Mouse (Mus musculus) liver, embryonic 14.5 days (tissue): ENCODE results near the gene Ppp1r13l. TPM values are rescaled to one million over a fixed set of nuclear protein-coding genes. Genes with fewer than 3 reads are reported as not detected.

Experiments used
- ATAC-seq: fragments of 200-750 bp; cut with Nextera tagmentation; 2 replicates; pipeline ENCODE4 v1.8.0; 2017; ENCODE audit warnings: moderate number of reproducible peaks, mild to moderate bottlenecking, moderate library complexity; ENCODE audit not compliant: insufficient read depth
- DNase-seq, 3 experiments: peaks; one replicate each; pipeline ENCODE4 v3.0.0-alpha.2; 2012 to 2013; ENCODE audit warnings: low read depth in 3 of 3, low spot score in 3 of 3
- H3K27ac ChIP-seq: fragments of 300-500 bp; sonication (generic); 2 replicates; pipeline ENCODE4 v1.5.1; 2014; ENCODE audit warnings: moderate library complexity, mild to moderate bottlenecking, control low read depth, inconsistent platforms
- H3K27me3 ChIP-seq: fragments of 300-500 bp; sonication (generic); 2 replicates; pipeline ENCODE4 v1.6.1; 2014; ENCODE audit warnings: mild to moderate bottlenecking, low read length, moderate library complexity; ENCODE audit not compliant: control insufficient read depth, insufficient read depth
- H3K36me3 ChIP-seq: fragments of 300-500 bp; sonication (generic); replicated peaks from 2 replicates; pipeline ENCODE4 v1.6.1; 2014; ENCODE audit warnings: low read depth; ENCODE audit not compliant: control insufficient read depth, insufficient read depth
- H3K4me1 ChIP-seq, 2 experiments: fragments of 200-500 bp in 1 of 2; fragments of 300-500 bp in 1 of 2; sonication (generic) in 1 of 2; replicated peaks; 2 replicates each; pipeline ENCODE4 v1.6.1; 2012 to 2014; ENCODE audit warnings: antibody characterized with exemption in 1 of 2, inconsistent platforms in 1 of 2, low read length in 1 of 2; ENCODE audit not compliant: control insufficient read depth in 2 of 2, insufficient read depth in 2 of 2
- H3K4me2 ChIP-seq: fragments of 300-500 bp; sonication (generic); 2 replicates; pipeline ENCODE4 v1.6.1; 2014; ENCODE audit warnings: low read depth, mild to moderate bottlenecking, control low read depth, moderate library complexity
- H3K4me3 ChIP-seq, 2 experiments: fragments of 200-500 bp in 1 of 2; fragments of 300-500 bp in 1 of 2; sonication (generic) in 1 of 2; 2 replicates each; pipeline ENCODE4 v1.5.1; 2012 to 2014; ENCODE audit warnings: low read depth in 2 of 2, low read length in 2 of 2, mild to moderate bottlenecking in 2 of 2, control low read depth in 1 of 2, inconsistent platforms in 1 of 2, moderate library complexity in 1 of 2; ENCODE audit not compliant: insufficient read depth in 1 of 2
- H3K9ac ChIP-seq: fragments of 300-500 bp; sonication (generic); replicated peaks from 2 replicates; pipeline ENCODE4 v1.6.1; 2014; ENCODE audit warnings: mild to moderate bottlenecking, control low read depth, moderate library complexity
- H3K9me3 ChIP-seq: fragments of 300-500 bp; sonication (generic); 2 replicates; pipeline ENCODE4 v1.6.1; 2016; ENCODE audit warnings: low read length, mixed read lengths; ENCODE audit not compliant: control insufficient read depth
- CTCF ChIP-seq: IDR thresholded peaks from 2 replicates; pipeline ENCODE4 v1.5.1; 2016; ENCODE audit warnings: antibody characterized with exemption, low read depth, control low read depth
- EP300 ChIP-seq: IDR thresholded peaks from 2 replicates; pipeline ENCODE4 v1.6.1; 2016; ENCODE audit warnings: antibody characterized with exemption, low read depth
- WGBS: fragments of 180-500 bp; shearing (Covaris S2); extraction: QIAGEN DNeasy Blood & Tissue Kit; methylation state at CpG from one replicate; pipeline ENCODE4 v1.1.7; 2014; ENCODE audit not compliant: insufficient replicate concordance; 5-methylcytosine and 5-hydroxymethylcytosine counted together
- microRNA counts: library from miRNA; unstranded; fragments of <30 nt; microRNA quantifications from one replicate; lab custom pipeline; 2016
- microRNA-seq: library from miRNA; unstranded; fragments of <30 nt; microRNA quantifications from one replicate; pipeline ENCODE4, GENCODE M21; 2016
- polyA plus RNA-seq, 2 experiments: library from polyadenylated mRNA; depleted of rRNA in 1 of 2; stranded (reverse) in 1 of 2; unstranded in 1 of 2; fragments of >200 nt; fragmentation: Nextera tagmentation in 1 of 2; extraction: Ambion mirVana in 1 of 2; gene quantifications; 2 replicates each; pipeline versions ENCODE4 v1.2.1 to v1.2.3; 2012 to 2014

Ppp1r13l gene
- polyA plus RNA-seq, 2 experiments = 0.65 to 2.3 TPM

- TF ChIP-seq EP300 (no peak), CTCF (no peak)
- Histone ChIP-seq H3K4me3 (no peak overlapping the region), H3K27ac (no peak overlapping the region), H3K36me3 (no peaks in the 10 kb centered on the region), H3K9me3 (no peaks in the 10 kb centered on the region), H3K9ac (no peak overlapping the region), H3K27me3 (peaks cover 17% of the 10 kb centered on the region), H3K4me1 (peaks cover 0 to 7% of the 10 kb centered on the region in 2 experiments; a peak in 3 of 4 replicates), H3K4me2 (no peak overlapping the region)
- DNase-seq = no peak
- WGBS = 51% methylated on average over 4 of the region's 4 CpGs
- no peak for ATAC-seq
These were observed 64.5 kb downstream of the Ppp1r13l start for GRCm38 (mm10) chr7:19424051-19424450.

DNA sequence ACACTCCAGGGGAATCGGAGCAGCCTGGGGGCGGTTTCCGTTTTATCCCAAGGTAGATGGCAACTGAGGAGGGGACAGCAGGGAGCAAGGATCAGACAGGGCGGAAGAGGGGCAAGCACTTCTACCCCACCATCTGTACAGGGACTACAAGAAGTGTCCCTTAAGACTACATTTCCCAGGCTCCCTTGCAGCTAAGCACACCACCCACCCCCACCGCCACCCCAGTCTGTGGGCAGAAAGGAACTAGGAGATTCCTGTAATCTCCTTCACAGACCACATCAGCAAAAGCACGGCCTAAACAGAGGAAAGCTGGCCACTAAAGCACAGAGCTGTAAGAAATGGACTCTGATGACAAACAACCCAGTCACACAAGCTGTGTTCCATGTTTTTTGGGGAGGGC, 66.8 kb downstream of the Ppp1r13l start:
- H3K4me2 ChIP-seq = no peak overlapping the region
- no peak for DNase-seq
- H3K4me1 ChIP-seq = peaks cover 0 to 3% of the 10 kb centered on the region in 2 experiments; a peak in 1 of 4 replicates
- no peaks in the 10 kb centered on the region for H3K9me3 ChIP-seq
- H3K36me3 ChIP-seq = no peaks in the 10 kb centered on the region
- no peak overlapping the region for H3K27ac ChIP-seq
- H3K9ac ChIP-seq = no peak overlapping the region
- 66% methylated on average over 6 of the region's 6 CpGs for WGBS
- no peak overlapping the region for H3K4me3 ChIP-seq
- H3K27me3 ChIP-seq = no peaks in the 10 kb centered on the region; the same call in 1 of the 2 replicates
- ATAC-seq = no peak
- TF ChIP-seq EP300 = no peak
- no peak for TF ChIP-seq CTCF

- Histone ChIP-seq H3K4me2 (no peak overlapping the region), H3K27me3 (no peaks in the 10 kb centered on the region; the same call in 1 of the 2 replicates), H3K4me1 (no peaks in the 10 kb centered on the region), H3K9ac (no peak overlapping the region), H3K36me3 (no peaks in the 10 kb centered on the region), H3K4me3 (no peak overlapping the region), H3K27ac (no peak overlapping the region), H3K9me3 (no peaks in the 10 kb centered on the region)
- 73% methylated on average over 6 of the region's 6 CpGs for WGBS
- no peak for TF ChIP-seq CTCF
- no peak for TF ChIP-seq EP300
- no peak for ATAC-seq
- DNase-seq = no peak
These were observed 67.3 kb downstream of the Ppp1r13l start for GRCm38 (mm10) chr7:19426888-19427287.

MicroRNA genes within 50 kb of the gene (microRNA counts, 519-probe panel; counts per million panel counts)
- 69.9 counts per million for microRNA mmu-miR-343 (lab: Ali Mortazavi, UCI)

Small RNAs within 50 kb of the gene (microRNA-seq; reads per million reads assigned to microRNA genes)
- not detected for gene Mir343

Other genes starting within 250 kb of the Ppp1r13l start
- 0.14 and 0.25 TPM in 2 replicates for gene Gm4969, start 241.4 kb upstream of the Ppp1r13l start, polyA plus RNA-seq (2012; rRNA removed)
- 0.16 and 0.22 TPM in 2 replicates for gene Gm4969, start 241.4 kb upstream of the Ppp1r13l start, polyA plus RNA-seq (2014; fragmentation: Nextera tagmentation; extraction: Ambion mirVana)
- gene Fbxo46, start 239.9 kb upstream of the Ppp1r13l start, polyA plus RNA-seq (2012; rRNA removed) = 2.0 and 2.6 TPM in 2 replicates
- gene Fbxo46, start 239.9 kb upstream of the Ppp1r13l start, polyA plus RNA-seq (2014; fragmentation: Nextera tagmentation; extraction: Ambion mirVana) = 2.6 and 3.0 TPM in 2 replicates
- 2.2 and 2.3 TPM in 2 replicates for gene Qpctl, start 210.5 kb upstream of the Ppp1r13l start, polyA plus RNA-seq (2012; rRNA removed)
- gene Qpctl, start 210.5 kb upstream of the Ppp1r13l start, polyA plus RNA-seq (2014; fragmentation: Nextera tagmentation; extraction: Ambion mirVana) = 2.3 and 3.0 TPM in 2 replicates
- gene Snrpd2, start 210.0 kb upstream of the Ppp1r13l start, polyA plus RNA-seq (2012; rRNA removed) = 40.7 and 67.5 TPM in 2 replicates
- 75.3 and 76.0 TPM in 2 replicates for gene Snrpd2, start 210.0 kb upstream of the Ppp1r13l start, polyA plus RNA-seq (2014; fragmentation: Nextera tagmentation; extraction: Ambion mirVana)
- gene Gipr, start 193.6 kb upstream of the Ppp1r13l start, polyA plus RNA-seq (2012; rRNA removed) = 0.05 and 0.16 TPM in 2 replicates
- 0.10 TPM in 1 of 2 replicates, not detected in the other for gene Gipr, start 193.6 kb upstream of the Ppp1r13l start, polyA plus RNA-seq (2014; fragmentation: Nextera tagmentation; extraction: Ambion mirVana)
- gene Eml2, start 183.3 kb upstream of the Ppp1r13l start, polyA plus RNA-seq (2012; rRNA removed) = 6.1 and 7.3 TPM in 2 replicates
- gene Eml2, start 183.3 kb upstream of the Ppp1r13l start, polyA plus RNA-seq (2014; fragmentation: Nextera tagmentation; extraction: Ambion mirVana) = 0.98 and 1.3 TPM in 2 replicates
- 0.35 and 0.53 TPM in 2 replicates for gene Gpr4, start 147.2 kb upstream of the Ppp1r13l start, polyA plus RNA-seq (2012; rRNA removed)
- 0.10 and 0.23 TPM in 2 replicates for gene Gpr4, start 147.2 kb upstream of the Ppp1r13l start, polyA plus RNA-seq (2014; fragmentation: Nextera tagmentation; extraction: Ambion mirVana)
- 8.3 and 9.1 TPM in 2 replicates for gene Opa3, start 131.4 kb upstream of the Ppp1r13l start, polyA plus RNA-seq (2012; rRNA removed)
- gene Opa3, start 131.4 kb upstream of the Ppp1r13l start, polyA plus RNA-seq (2014; fragmentation: Nextera tagmentation; extraction: Ambion mirVana) = 12.8 and 14.6 TPM in 2 replicates
- gene Vasp, start 87.9 kb upstream of the Ppp1r13l start, polyA plus RNA-seq (2012; rRNA removed) = 35.3 and 39.9 TPM in 2 replicates
- gene Vasp, start 87.9 kb upstream of the Ppp1r13l start, polyA plus RNA-seq (2014; fragmentation: Nextera tagmentation; extraction: Ambion mirVana) = 25.5 and 31.0 TPM in 2 replicates
- gene Ppm1n, start 79.7 kb upstream of the Ppp1r13l start, polyA plus RNA-seq (2012; rRNA removed) = 0.04 TPM in 1 of 2 replicates, not detected in the other
- gene Ppm1n, start 79.7 kb upstream of the Ppp1r13l start, polyA plus RNA-seq (2014; fragmentation: Nextera tagmentation; extraction: Ambion mirVana) = not detected in 2 replicates
- gene Rtn2, start 77.1 kb upstream of the Ppp1r13l start, polyA plus RNA-seq (2012; rRNA removed) = 2.9 and 4.1 TPM in 2 replicates
- gene Rtn2, start 77.1 kb upstream of the Ppp1r13l start, polyA plus RNA-seq (2014; fragmentation: Nextera tagmentation; extraction: Ambion mirVana) = 2.6 and 3.0 TPM in 2 replicates
- gene Fosb, start 49.7 kb upstream of the Ppp1r13l start, polyA plus RNA-seq (2012; rRNA removed) = 0.03 and 0.04 TPM in 2 replicates
- not detected in 2 replicates for gene Fosb, start 49.7 kb upstream of the Ppp1r13l start, polyA plus RNA-seq (2014; fragmentation: Nextera tagmentation; extraction: Ambion mirVana)
- gene Ercc1, start 15.0 kb upstream of the Ppp1r13l start, polyA plus RNA-seq (2012; rRNA removed) = 8.5 and 9.8 TPM in 2 replicates
- gene Ercc1, start 15.0 kb upstream of the Ppp1r13l start, polyA plus RNA-seq (2014; fragmentation: Nextera tagmentation; extraction: Ambion mirVana) = 15.7 and 19.2 TPM in 2 replicates
- gene Cd3eap, start 266 bp upstream of the Ppp1r13l start, polyA plus RNA-seq (2012; rRNA removed) = 4.5 and 6.7 TPM in 2 replicates
- gene Cd3eap, start 266 bp upstream of the Ppp1r13l start, polyA plus RNA-seq (2014; fragmentation: Nextera tagmentation; extraction: Ambion mirVana) = 7.2 and 7.8 TPM in 2 replicates
- 11.7 and 12.3 TPM in 2 replicates for gene Ercc2, start 22.3 kb downstream of the Ppp1r13l start, polyA plus RNA-seq (2012; rRNA removed)
- 4.6 and 5.5 TPM in 2 replicates for gene Ercc2, start 22.3 kb downstream of the Ppp1r13l start, polyA plus RNA-seq (2014; fragmentation: Nextera tagmentation; extraction: Ambion mirVana)
- gene Klc3, start 44.4 kb downstream of the Ppp1r13l start, polyA plus RNA-seq (2012; rRNA removed) = 0.18 and 0.21 TPM in 2 replicates
- 0.13 and 0.58 TPM in 2 replicates for gene Klc3, start 44.4 kb downstream of the Ppp1r13l start, polyA plus RNA-seq (2014; fragmentation: Nextera tagmentation; extraction: Ambion mirVana)
- 0.12 and 0.14 TPM in 2 replicates for gene Ckm, start 45.0 kb downstream of the Ppp1r13l start, polyA plus RNA-seq (2012; rRNA removed)
- gene Ckm, start 45.0 kb downstream of the Ppp1r13l start, polyA plus RNA-seq (2014; fragmentation: Nextera tagmentation; extraction: Ambion mirVana) = 0.11 and 0.19 TPM in 2 replicates
- gene Mark4, start 99.1 kb downstream of the Ppp1r13l start, polyA plus RNA-seq (2012; rRNA removed) = 2.4 and 2.5 TPM in 2 replicates
- gene Mark4, start 99.1 kb downstream of the Ppp1r13l start, polyA plus RNA-seq (2014; fragmentation: Nextera tagmentation; extraction: Ambion mirVana) = 0.80 and 2.5 TPM in 2 replicates
- gene Exoc3l2, start 103.6 kb downstream of the Ppp1r13l start, polyA plus RNA-seq (2012; rRNA removed) = 1.7 and 1.9 TPM in 2 replicates
- 0.48 and 0.78 TPM in 2 replicates for gene Exoc3l2, start 103.6 kb downstream of the Ppp1r13l start, polyA plus RNA-seq (2014; fragmentation: Nextera tagmentation; extraction: Ambion mirVana)
- 2.0 and 2.7 TPM in 2 replicates for gene Bloc1s3, start 148.6 kb downstream of the Ppp1r13l start, polyA plus RNA-seq (2012; rRNA removed)
- gene Bloc1s3, start 148.6 kb downstream of the Ppp1r13l start, polyA plus RNA-seq (2014; fragmentation: Nextera tagmentation; extraction: Ambion mirVana) = 0.39 and 0.56 TPM in 2 replicates
- 24.1 and 28.1 TPM in 2 replicates for gene Trappc6a, start 148.6 kb downstream of the Ppp1r13l start, polyA plus RNA-seq (2012; rRNA removed)
- 40.0 and 40.2 TPM in 2 replicates for gene Trappc6a, start 148.6 kb downstream of the Ppp1r13l start, polyA plus RNA-seq (2014; fragmentation: Nextera tagmentation; extraction: Ambion mirVana)
- 0.01 and 0.04 TPM in 2 replicates for gene Nkpd1, start 158.1 kb downstream of the Ppp1r13l start, polyA plus RNA-seq (2012; rRNA removed)
- gene Nkpd1, start 158.1 kb downstream of the Ppp1r13l start, polyA plus RNA-seq (2014; fragmentation: Nextera tagmentation; extraction: Ambion mirVana) = not detected in 2 replicates
- gene Ppp1r37, start 203.3 kb downstream of the Ppp1r13l start, polyA plus RNA-seq (2012; rRNA removed) = 21.8 and 27.0 TPM in 2 replicates
- 1.5 and 2.0 TPM in 2 replicates for gene Ppp1r37, start 203.3 kb downstream of the Ppp1r13l start, polyA plus RNA-seq (2014; fragmentation: Nextera tagmentation; extraction: Ambion mirVana)
- gene Zfp296, start 217.5 kb downstream of the Ppp1r13l start, polyA plus RNA-seq (2012; rRNA removed) = 0.66 and 0.96 TPM in 2 replicates
- gene Zfp296, start 217.5 kb downstream of the Ppp1r13l start, polyA plus RNA-seq (2014; fragmentation: Nextera tagmentation; extraction: Ambion mirVana) = 0.38 and 0.41 TPM in 2 replicates
- 34.8 and 39.6 TPM in 2 replicates for gene Gemin7, start 217.8 kb downstream of the Ppp1r13l start, polyA plus RNA-seq (2012; rRNA removed)
- 83.1 and 91.6 TPM in 2 replicates for gene Gemin7, start 217.8 kb downstream of the Ppp1r13l start, polyA plus RNA-seq (2014; fragmentation: Nextera tagmentation; extraction: Ambion mirVana)
- 21.3 and 23.3 TPM in 2 replicates for gene Clasrp, start 244.7 kb downstream of the Ppp1r13l start, polyA plus RNA-seq (2012; rRNA removed)
- gene Clasrp, start 244.7 kb downstream of the Ppp1r13l start, polyA plus RNA-seq (2014; fragmentation: Nextera tagmentation; extraction: Ambion mirVana) = 7.5 and 8.6 TPM in 2 replicates